Mouse (Mus musculus) macrophage (primary cell): ENCODE data around the gene Clasp2. TPM values are rescaled to one million over a fixed set of nuclear protein-coding genes. Genes with fewer than 3 reads are reported as not detected.
"Not testable (repeated sequence)": the region's sequence is repeated elsewhere in the genome, so short reads cannot be mapped to it uniquely, and the experiment has no call there.

Experiments used
- H3K27ac ChIP-seq: fragments of 350-480 bp; formaldehyde crosslinking; 2 replicates; pipeline ENCODE4 v1.9.0; 2021
- H3K36me3 ChIP-seq: fragments of 350-480 bp; formaldehyde crosslinking; 2 replicates; pipeline ENCODE4 v1.9.0; 2021; ENCODE audit errors: inconsistent target
- H3K4me3 ChIP-seq: fragments of 350-480 bp; formaldehyde crosslinking; 2 replicates; pipeline ENCODE4 v1.9.0; 2021; ENCODE audit errors: inconsistent target
- H3K79me2 ChIP-seq: fragments of 350-480 bp; formaldehyde crosslinking; 2 replicates; pipeline ENCODE4 v1.9.0; 2021; ENCODE audit errors: inconsistent target
- WGBS: methylation state at CpG from one replicate; pipeline ENCODE4 v1.1.7; 2026; ENCODE audit warnings: inconsistent platforms; ENCODE audit not compliant: missing documents; 5-methylcytosine and 5-hydroxymethylcytosine counted together
- polyA plus RNA-seq: library from polyadenylated mRNA; stranded (reverse); fragments of 250-400 nt; gene quantifications from 3 replicates; pipeline ENCODE4 v1.2.4, GENCODE M21; 2018; ENCODE audit warnings: inconsistent platforms
- total RNA-seq, 78 experiments: library from RNA; depleted of rRNA; stranded (reverse); fragments of 250-400 nt; gene quantifications; 1 replicate in 9 of 78; 2 replicates in 24 of 78; 3 replicates in 43 of 78; 4 replicates in 2 of 78; pipeline ENCODE4 v1.2.4; 2018; ENCODE audit warnings: inconsistent platforms in 56 of 78

Clasp2 gene
- total RNA-seq (2018; cell fraction: chromatin; rRNA removed), result 100 to 1,000 TPM in 25 of 26 experiments, 10 to 100 TPM in 1; 93.4 to 193 (median 164) TPM
- 10 to 100 TPM; 21.3 to 53.2 (median 37.1) TPM for total RNA-seq (2018; cell fraction: cytosol; rRNA removed)
- total RNA-seq (2018; cell fraction: nucleus; rRNA removed), result 100 to 1,000 TPM in 9 of 26 experiments, 10 to 100 TPM in 17; 55.4 to 150 (median 83.9) TPM
- polyA plus RNA-seq, result 18.4 to 27.9 TPM (median 23.3 TPM) in 3 replicates

DNA sequence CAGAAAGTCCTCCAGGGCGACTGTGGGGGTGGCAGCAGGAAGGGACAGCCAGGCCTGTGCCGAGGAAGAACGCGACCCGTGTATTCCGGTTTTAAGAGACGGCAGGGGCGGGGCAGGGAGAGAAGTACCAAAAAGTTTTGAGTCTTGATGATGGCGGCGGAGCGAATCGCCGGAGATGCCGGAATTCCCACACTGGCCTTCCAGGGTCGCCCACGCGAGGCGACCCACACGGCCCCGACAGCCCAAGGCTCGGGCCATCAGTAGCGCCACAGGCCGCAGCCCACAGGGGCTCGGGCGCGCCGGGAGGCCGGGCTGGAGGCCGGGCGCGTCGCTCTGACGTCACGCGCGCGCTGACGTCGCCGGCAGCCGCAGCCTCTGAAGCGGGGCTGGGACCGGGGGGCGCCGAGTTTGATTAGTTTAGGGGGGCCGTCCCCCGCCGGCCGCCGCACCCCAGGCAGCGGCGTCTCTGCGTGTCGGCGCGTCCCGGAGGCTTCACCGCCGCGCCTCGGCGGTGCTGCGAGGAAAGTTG, at the start of gene Clasp2:
Gene Clasp2 (plus strand): TSS at position 366 of the 529 bp plus-strand sequence.
- no peaks in the 10 kb centered on the region for H3K36me3 ChIP-seq
- H3K79me2 ChIP-seq, result peaks cover 40% of the 10 kb centered on the region
- peak within 1 kb of the TSS; percentile 74 for H3K27ac ChIP-seq
- WGBS, result under 1% methylated on average over 62 of the region's 63 CpGs
- peak within 1 kb of the TSS; percentile 74 for H3K4me3 ChIP-seq

DNA sequence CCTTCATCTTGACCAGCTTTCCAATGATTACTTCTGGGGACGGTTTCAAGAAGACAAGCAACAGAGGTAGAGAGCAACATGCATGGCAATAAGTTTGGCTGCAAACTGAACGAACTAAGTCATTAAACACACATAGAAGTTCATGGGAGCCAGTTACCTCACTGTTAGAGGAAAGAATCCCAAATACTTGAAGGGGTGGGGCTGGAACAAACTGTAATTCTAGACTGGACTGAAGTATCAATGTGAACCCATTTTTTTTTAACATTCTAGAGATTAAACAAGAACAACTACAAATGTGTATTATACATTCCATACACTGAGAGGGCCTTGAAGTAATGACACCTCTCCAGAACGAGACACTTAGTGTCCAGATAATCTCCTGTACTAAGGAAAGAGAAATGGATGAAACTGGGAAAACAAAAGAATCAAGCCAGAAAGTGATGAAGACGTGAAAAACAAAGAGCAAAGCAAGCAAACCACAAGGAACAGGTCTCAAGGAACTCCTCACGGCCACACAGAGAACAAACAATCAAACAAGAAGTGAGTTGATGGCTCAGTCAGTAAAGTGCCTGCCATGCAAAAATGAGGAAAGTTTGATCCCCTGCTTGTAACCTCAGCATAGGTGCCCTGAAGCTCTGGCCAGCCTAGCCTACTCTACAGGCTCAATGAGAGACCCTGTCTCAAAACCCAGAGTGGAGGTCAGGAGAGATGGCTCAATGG, 39.7 kb upstream of the Clasp2 start:
- H3K36me3 ChIP-seq, result peaks cover 27% of the 10 kb centered on the region; the same call in 1 of the 2 replicates
- no peak overlapping the region for H3K27ac ChIP-seq
- 94% methylated on average over 5 of the region's 5 CpGs for WGBS
- peaks cover 100% of the 10 kb centered on the region for H3K79me2 ChIP-seq
- no peak overlapping the region for H3K4me3 ChIP-seq

GRCm38 (mm10) chr9:113706108-113706507, 35.2 kb upstream of the Clasp2 start:
- WGBS, result 0% methylated on average over 2 of the region's 2 CpGs
- H3K27ac ChIP-seq, result peak overlapping the region; percentile 41
- no peaks in the 10 kb centered on the region for H3K36me3 ChIP-seq
- peak overlapping the region; percentile 83 for H3K4me3 ChIP-seq
- H3K79me2 ChIP-seq, result peaks cover 71% of the 10 kb centered on the region

- peak overlapping the region; percentile 83 for H3K4me3 ChIP-seq
- no peaks in the 10 kb centered on the region for H3K36me3 ChIP-seq
- WGBS, result 13% methylated on average over 9 of the region's 9 CpGs
- peak overlapping the region; percentile 41 for H3K27ac ChIP-seq
- H3K79me2 ChIP-seq, result peaks cover 64% of the 10 kb centered on the region
Measured at GRCm38 (mm10) chr9:113706841-113707240, 34.4 kb upstream of the Clasp2 start.

DNA sequence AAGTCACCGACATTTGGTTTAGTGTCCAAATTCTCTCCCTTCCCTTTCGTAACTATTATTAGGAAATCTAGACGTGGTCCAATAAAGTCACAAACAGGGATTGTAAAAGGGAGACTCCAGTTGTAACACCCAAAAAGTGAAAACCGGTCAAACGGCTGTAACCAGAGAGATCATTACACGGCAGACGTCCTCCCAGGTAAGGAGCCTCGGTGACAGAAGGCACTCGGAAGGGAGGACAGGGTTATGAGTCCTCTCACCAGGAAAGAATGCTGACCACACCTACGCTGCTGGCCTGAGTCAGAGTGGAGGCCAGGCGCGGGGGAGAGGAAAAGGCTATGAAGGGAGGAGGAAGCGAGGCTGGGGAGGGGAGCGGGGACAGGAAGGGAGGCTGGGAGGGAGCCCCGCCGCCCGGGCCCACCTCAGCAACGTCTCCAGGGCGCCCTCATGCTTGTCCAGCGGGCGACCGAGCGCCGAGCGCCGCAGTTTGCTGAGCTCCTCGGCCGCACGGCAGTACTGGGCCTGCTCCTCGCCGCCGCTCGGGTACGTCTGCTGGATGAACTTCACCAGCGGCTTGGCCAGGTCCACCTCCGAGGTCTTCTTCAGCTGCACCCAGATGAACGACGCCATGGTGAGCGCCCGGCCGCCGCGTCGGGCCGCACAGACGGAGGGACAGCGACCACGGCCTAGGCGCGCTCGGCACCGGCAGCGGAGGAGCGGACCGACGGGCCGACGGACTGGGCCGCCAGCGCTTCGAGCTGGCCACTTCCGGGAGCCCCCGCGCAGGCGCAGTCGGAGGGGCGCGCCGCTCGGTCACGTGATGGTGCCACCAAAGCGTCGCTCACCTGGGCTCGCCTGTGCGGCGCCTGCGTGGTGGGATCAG, 33.6 kb upstream of the Clasp2 start, which contains the start of gene Pdcd6ip:
Gene Pdcd6ip (minus strand): TSS at position 779 of the 880 bp plus-strand sequence.
- Histone ChIP-seq H3K27ac (peak within 1 kb of the TSS; percentile 63), H3K79me2 (peaks cover 55% of the 10 kb centered on the region), H3K4me3 (peak within 1 kb of the TSS; percentile 83), H3K36me3 (no peaks in the 10 kb centered on the region)
- 1% methylated on average over 73 of the region's 77 CpGs for WGBS

DNA sequence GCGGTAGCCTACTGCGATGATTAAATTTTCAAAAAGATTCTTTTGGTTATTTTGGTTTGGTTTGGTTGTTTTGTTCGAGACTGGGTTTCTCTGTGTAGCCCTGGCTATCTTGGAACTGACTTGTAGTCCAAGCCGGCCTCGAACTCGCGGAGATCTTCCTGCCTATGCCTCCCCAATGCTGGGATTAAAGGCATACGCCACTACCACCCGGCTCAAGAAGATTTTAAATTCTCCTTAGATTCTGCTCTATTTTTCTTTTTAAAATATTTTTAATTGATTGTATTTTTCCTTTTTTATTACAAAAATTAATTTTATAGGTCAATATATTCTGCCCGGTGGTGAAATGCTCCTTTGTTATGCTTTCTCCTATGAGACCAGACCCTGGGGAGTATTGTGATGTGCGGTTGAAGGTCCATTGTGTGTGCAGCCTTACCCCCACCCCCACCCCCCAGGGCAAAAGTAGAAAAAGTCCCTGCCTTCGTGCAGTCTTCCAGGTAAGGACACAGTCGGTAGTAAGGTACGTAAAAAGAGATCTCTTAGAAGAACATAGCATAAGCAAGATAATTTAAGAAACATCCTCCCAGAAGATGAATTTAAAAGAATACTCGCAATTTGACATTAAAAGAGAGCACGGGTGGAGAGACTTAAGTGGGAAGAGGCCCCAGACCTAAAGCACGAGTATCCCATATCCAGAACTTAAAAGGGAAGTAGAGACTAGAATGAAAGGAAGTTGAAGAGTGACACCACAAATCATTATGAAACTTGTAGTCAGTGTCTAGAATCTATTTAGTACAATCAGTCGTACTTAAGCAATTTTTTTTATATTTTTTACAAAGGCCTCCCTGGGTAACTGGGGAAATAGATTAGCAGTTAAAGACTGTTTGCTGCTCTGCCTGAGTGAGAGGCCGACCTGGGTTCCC, 32.7 kb upstream of the Clasp2 start:
- H3K27ac ChIP-seq, result peak overlapping the region; percentile 63
- H3K79me2 ChIP-seq, result peaks cover 46% of the 10 kb centered on the region
- no peaks in the 10 kb centered on the region for H3K36me3 ChIP-seq
- WGBS, result 27% methylated on average over 19 of the region's 19 CpGs
- peak overlapping the region; percentile 23; the same call in 1 of the 2 replicates for H3K4me3 ChIP-seq

- 93% methylated on average over 12 of the region's 12 CpGs for WGBS
- no peak overlapping the region for H3K4me3 ChIP-seq
- no peak overlapping the region for H3K27ac ChIP-seq
- H3K79me2 ChIP-seq, result peaks cover 23% of the 10 kb centered on the region
- H3K36me3 ChIP-seq, result no peaks in the 10 kb centered on the region
Measured at GRCm38 (mm10) chr9:113710871-113711270, 30.4 kb upstream of the Clasp2 start.

DNA sequence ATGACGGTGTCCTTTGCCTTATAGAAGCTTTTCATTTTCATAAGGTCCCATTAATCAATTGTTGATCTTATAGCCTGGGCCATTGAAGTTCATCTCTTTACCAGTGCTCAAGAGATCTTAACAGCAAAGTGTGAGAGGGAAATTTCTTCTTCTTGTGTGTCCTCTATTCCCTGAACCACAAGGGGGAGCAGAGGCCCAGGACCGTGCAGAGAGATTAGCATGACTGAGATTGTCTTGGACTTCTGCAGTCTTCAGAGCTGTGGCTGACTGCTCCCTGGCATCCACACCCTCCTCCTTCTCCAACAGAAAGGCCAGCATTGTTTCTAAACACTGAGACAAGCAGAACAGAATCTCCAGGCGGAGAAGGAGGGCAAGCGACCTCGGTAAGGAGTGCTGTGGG, 22.2 kb upstream of the Clasp2 start:
- 69% methylated on average over 5 of the region's 5 CpGs for WGBS
- no peaks in the 10 kb centered on the region for H3K36me3 ChIP-seq
- no peaks in the 10 kb centered on the region for H3K79me2 ChIP-seq
- no peak overlapping the region for H3K27ac ChIP-seq
- H3K4me3 ChIP-seq, result no peak overlapping the region

- Histone ChIP-seq H3K36me3 (no peaks in the 10 kb centered on the region), H3K27ac (no peak overlapping the region), H3K79me2 (no peaks in the 10 kb centered on the region), H3K4me3 (no peak overlapping the region)
- WGBS, result 40% methylated on average over 14 of the region's 15 CpGs
Measured at GRCm38 (mm10) chr9:113724646-113725045, 16.6 kb upstream of the Clasp2 start.

GRCm38 (mm10) chr9:113725609-113726008, 15.7 kb upstream of the Clasp2 start:
- WGBS, result 73% methylated on average over 3 of the region's 5 CpGs
- not testable (repeated sequence) for H3K4me3 ChIP-seq, H3K79me2 ChIP-seq, H3K27ac ChIP-seq, H3K36me3 ChIP-seq

DNA sequence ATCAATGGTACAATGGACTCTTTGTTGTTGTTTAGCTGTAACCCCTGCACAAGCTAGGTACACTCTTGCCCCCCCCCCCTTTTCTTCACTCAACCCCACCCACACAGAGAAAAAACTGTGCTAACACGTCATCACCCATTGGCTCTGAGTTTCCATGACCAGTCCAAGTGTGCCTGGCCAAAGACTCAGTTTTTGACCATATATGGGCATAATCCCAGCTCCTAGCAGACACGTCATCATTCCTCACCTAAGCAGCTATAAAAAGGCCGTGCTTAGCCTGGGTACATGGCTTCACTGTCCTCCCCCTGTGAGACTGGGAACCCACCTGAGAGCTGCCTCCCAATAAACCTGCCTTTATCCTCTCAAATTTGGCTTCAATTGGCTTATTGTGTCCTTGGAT, 15.1 kb upstream of the Clasp2 start:
- WGBS, result 90% methylated on average over 3 of the region's 3 CpGs
- H3K27ac ChIP-seq, result no peak overlapping the region

GRCm38 (mm10) chr9:113726991-113727680, 14.1 kb upstream of the Clasp2 start:
- Histone ChIP-seq H3K27ac (no peak overlapping the region), H3K4me3 (no peak overlapping the region), H3K79me2 (no peaks in the 10 kb centered on the region), H3K36me3 (no peaks in the 10 kb centered on the region)
- WGBS, result 62% methylated on average over 18 of the region's 18 CpGs

More for the DNA sequence above, 15.1 kb upstream of the Clasp2 start:
- no peak overlapping the region for H3K4me3 ChIP-seq
- no peaks in the 10 kb centered on the region for H3K36me3 ChIP-seq
- no peaks in the 10 kb centered on the region for H3K79me2 ChIP-seq

DNA sequence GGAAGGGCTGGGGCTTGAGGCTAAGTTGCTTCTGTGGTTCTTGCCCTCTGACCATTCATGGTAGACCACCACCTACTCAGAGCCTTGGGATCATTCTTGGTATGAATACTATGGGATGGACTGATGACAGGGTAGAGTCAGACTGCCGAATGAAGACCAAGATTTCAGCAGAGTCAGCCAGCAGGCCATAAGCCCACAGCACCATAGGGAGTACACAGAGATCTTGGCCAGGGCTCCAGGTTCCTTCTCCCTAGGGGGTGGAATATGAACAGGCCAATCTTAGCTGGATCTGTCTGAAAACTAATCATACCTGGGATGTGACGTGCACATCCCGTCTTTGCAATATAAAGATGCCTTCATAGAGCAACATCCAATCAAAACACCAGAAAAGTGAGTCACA, 9.7 kb upstream of the Clasp2 start:
- 97% methylated on average over 3 of the region's 3 CpGs for WGBS

More for the DNA sequence above, 9.7 kb upstream of the Clasp2 start:
- Histone ChIP-seq H3K36me3 (no peaks in the 10 kb centered on the region), H3K4me3 (no peak overlapping the region), H3K27ac (no peak overlapping the region), H3K79me2 (no peaks in the 10 kb centered on the region)
